Mouse (Mus musculus) NIH3T3 (cell line): ENCODE results near the gene Adnp.

ENCODE experiments used
- DNase-seq: peaks from one replicate; pipeline ENCODE4 v3.0.0-alpha.2; 2012; ENCODE audit warnings: low read depth

Adnp gene

GRCm38 (mm10) chr2:168206725-168207644 is at the start of gene Adnp:
Gene Adnp, minus strand, starts transcription at chr2:168207112.
- DNase-seq: peak; percentile 95

GRCm38 (mm10) chr2:168256506-168256905 is 49.6 kb upstream of the Adnp start:
- DNase-seq: no peak

- no peak for DNase-seq
Observed at GRCm38 (mm10) chr2:168253822-168254221, 46.9 kb upstream of the Adnp start.

GRCm38 (mm10) chr2:168252639-168253292 is 45.9 kb upstream of the Adnp start:
- DNase-seq: peak; percentile 38

GRCm38 (mm10) chr2:168250270-168250669 is 43.4 kb upstream of the Adnp start:
- peak; percentile 90 for DNase-seq

GRCm38 (mm10) chr2:168248856-168249245 is 41.9 kb upstream of the Adnp start:
- DNase-seq: peak; percentile 60

GRCm38 (mm10) chr2:168248167-168248855 is 41.4 kb upstream of the Adnp start:
- no peak for DNase-seq

- no peak for DNase-seq
Observed at GRCm38 (mm10) chr2:168245571-168245970, 38.7 kb upstream of the Adnp start.

- no peak for DNase-seq
Observed at GRCm38 (mm10) chr2:168243278-168243677, 36.4 kb upstream of the Adnp start.

- DNase-seq: no peak
Observed at GRCm38 (mm10) chr2:168242841-168243240, 35.9 kb upstream of the Adnp start.

- no peak for DNase-seq
Observed at GRCm38 (mm10) chr2:168238335-168238734, 31.4 kb upstream of the Adnp start.

GRCm38 (mm10) chr2:168233286-168233685 is 26.4 kb upstream of the Adnp start:
- DNase-seq: no peak

GRCm38 (mm10) chr2:168231471-168231829 is 24.5 kb upstream of the Adnp start:
- DNase-seq: no peak

GRCm38 (mm10) chr2:168230773-168231470 is 24.0 kb upstream of the Adnp start:
- DNase-seq: no peak

GRCm38 (mm10) chr2:168230026-168230728 is 23.3 kb upstream of the Adnp start, which contains the start of the genes Gm20716, Dpm1 and Mocs3:
Gene Gm20716, minus strand, starts transcription at chr2:168230364.
Gene Dpm1, minus strand, starts transcription at chr2:168230591.
Gene Mocs3, plus strand, starts transcription at chr2:168230622.
- DNase-seq: peak; percentile 87

- peak; percentile 68 for DNase-seq
Observed at GRCm38 (mm10) chr2:168229116-168230025, 22.5 kb upstream of the Adnp start.

GRCm38 (mm10) chr2:168223326-168223725 is 16.4 kb upstream of the Adnp start:
- no peak for DNase-seq

- DNase-seq: no peak
Observed at GRCm38 (mm10) chr2:168213788-168214397, 7.0 kb upstream of the Adnp start.

GRCm38 (mm10) chr2:168207883-168208282 is 971 bp upstream of the Adnp start:
- DNase-seq: no peak
